Mouse (Mus musculus): ENCODE data around the gene Sdad1.

DNA sequence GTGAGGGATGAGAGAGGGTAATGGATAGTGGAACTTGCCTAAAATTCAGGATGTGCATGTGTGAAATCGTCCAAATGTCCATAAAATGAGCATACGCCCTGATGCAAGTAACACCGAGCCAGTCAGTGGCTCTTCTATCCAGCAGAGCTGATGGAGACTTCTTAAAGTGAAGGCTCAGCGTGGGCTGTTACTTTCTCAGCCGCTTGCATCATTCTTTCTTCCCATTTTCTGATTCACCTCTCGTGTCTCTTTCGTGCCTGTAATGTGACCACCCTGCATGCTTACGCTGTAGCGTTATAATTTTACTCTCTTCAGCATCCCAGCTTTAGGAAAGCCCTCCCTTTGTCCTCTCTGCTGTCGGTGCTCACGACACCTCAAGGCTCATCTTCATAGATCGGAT lies 20.8 kb upstream of the Sdad1 start:
- no peak for TF ChIP-seq CTCF (IDR thresholded peaks at IDR 0.05)
- TF ChIP-seq EP300 (IDR thresholded peaks at IDR 0.05) = no peak
